Mouse (Mus musculus) urinary bladder, adult 2 months (tissue): Measurements from ENCODE around the gene Fkbp15. TPM values are rescaled to one million over a fixed set of nuclear protein-coding genes. Genes with fewer than 3 reads are reported as not detected.
A peak's percentile ranks its signal among the peaks of the same experiment; 100 is the strongest.

Experiments
- DNase-seq: peaks from one replicate; pipeline ENCODE4 v3.0.0; 2022; ENCODE audit warnings: low spot score
- polyA plus RNA-seq: library from polyadenylated mRNA; depleted of rRNA; stranded (reverse); fragments of >200 nt; gene quantifications from 2 replicates; pipeline ENCODE4 v1.2.3, GENCODE M21; 2012; rRNA removed

Gene Fkbp15
- polyA plus RNA-seq: 25.5 and 25.9 TPM in 2 replicates

- peak; percentile 86 for DNase-seq
Observed at GRCm38 (mm10) chr4:62360088-62360804, at the start of gene Fkbp15, which contains the start of gene Slc31a1. TSS of gene Fkbp15 (minus strand) at chr4:62360548. TSS of gene Slc31a1 (plus strand) at chr4:62360727.

- DNase-seq: no peak
Observed at GRCm38 (mm10) chr4:62409615-62410014, 49.3 kb upstream of the Fkbp15 start.

- peak; percentile 80 for DNase-seq
Observed at GRCm38 (mm10) chr4:62408601-62409282, 48.4 kb upstream of the Fkbp15 start, which contains the start of the genes Cdc26 and Prpf4. TSS of gene Cdc26 (minus strand) at chr4:62408642. TSS of gene Prpf4 (plus strand) at chr4:62408797.

GRCm38 (mm10) chr4:62407730-62408582 lies 47.6 kb upstream of the Fkbp15 start:
- no peak for DNase-seq

GRCm38 (mm10) chr4:62406133-62406532 lies 45.8 kb upstream of the Fkbp15 start:
- DNase-seq: no peak

- no peak for DNase-seq
Observed at GRCm38 (mm10) chr4:62398956-62399355, 38.6 kb upstream of the Fkbp15 start.

- no peak for DNase-seq
Observed at GRCm38 (mm10) chr4:62397616-62398365, 37.4 kb upstream of the Fkbp15 start.

- no peak for DNase-seq
Observed at GRCm38 (mm10) chr4:62395806-62396205, 35.5 kb upstream of the Fkbp15 start.

- no peak for DNase-seq
Observed at GRCm38 (mm10) chr4:62393459-62393858, 33.1 kb upstream of the Fkbp15 start.

GRCm38 (mm10) chr4:62391892-62392291 lies 31.5 kb upstream of the Fkbp15 start:
- no peak for DNase-seq

- no peak for DNase-seq
Observed at GRCm38 (mm10) chr4:62389592-62390512, 29.5 kb upstream of the Fkbp15 start.

GRCm38 (mm10) chr4:62385439-62385838 lies 25.1 kb upstream of the Fkbp15 start:
- DNase-seq: no peak

GRCm38 (mm10) chr4:62384159-62384558 lies 23.8 kb upstream of the Fkbp15 start:
- DNase-seq: no peak

GRCm38 (mm10) chr4:62383752-62384151 lies 23.4 kb upstream of the Fkbp15 start:
- no peak for DNase-seq

GRCm38 (mm10) chr4:62383207-62383606 lies 22.9 kb upstream of the Fkbp15 start:
- DNase-seq: no peak

GRCm38 (mm10) chr4:62379724-62380381 lies 19.5 kb upstream of the Fkbp15 start:
- no peak for DNase-seq

GRCm38 (mm10) chr4:62376123-62376522 lies 15.8 kb upstream of the Fkbp15 start:
- no peak for DNase-seq

- DNase-seq: no peak
Observed at GRCm38 (mm10) chr4:62374342-62374741, 14.0 kb upstream of the Fkbp15 start.

GRCm38 (mm10) chr4:62373668-62374067 lies 13.3 kb upstream of the Fkbp15 start:
- no peak for DNase-seq
